Mouse (Mus musculus): ENCODE data around the gene Trim26.

Trim26 gene

DNA sequence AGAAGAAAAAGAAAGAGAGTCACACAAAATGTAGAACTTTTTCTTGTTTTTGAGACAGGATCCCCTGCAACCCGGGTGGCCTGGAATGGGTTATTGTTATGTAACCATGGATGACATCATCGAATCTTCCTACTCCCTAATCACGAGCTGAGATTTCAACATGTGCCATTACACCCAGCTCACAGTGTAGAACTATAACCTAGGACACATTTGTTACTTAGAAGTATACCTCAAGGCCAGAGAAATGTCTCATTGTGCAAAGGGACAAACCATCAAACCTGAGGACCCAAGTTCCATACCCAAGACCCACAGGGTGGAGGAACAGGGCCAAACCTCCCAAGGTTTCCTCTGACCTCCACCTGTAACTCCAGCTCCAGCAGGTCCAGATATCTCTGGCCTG, 66.7 kb downstream of the Trim26 start:
- DNase-seq = no peak

DNA sequence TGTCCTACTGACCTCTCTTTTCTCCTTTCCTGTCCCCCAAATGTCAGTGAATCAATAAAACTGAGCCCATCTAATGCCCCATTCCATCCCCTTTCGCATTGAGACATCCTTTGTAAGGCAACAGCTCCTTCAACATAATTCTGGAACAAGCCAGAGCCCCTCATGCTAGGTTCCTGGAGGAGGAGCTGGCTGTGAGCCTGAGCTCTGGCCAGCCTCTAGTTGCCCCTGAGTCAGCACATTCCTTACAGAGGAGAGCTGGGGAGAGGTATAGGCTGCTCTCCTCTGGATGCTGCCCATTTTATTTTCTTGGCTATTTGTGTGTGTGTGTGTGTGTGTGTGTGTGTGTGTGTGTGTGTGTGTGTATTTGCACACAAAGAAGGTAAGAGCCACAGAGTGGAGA, 71.3 kb downstream of the Trim26 start:
- no peak for DNase-seq
